Mouse (Mus musculus): ENCODE results near the gene Atcay.

- TF ChIP-seq CTCF (conservative IDR thresholded peaks at IDR 0.05; ENCODE audit: low read length) (peak; percentile 58), POU5F1 (IDR thresholded peaks at IDR 0.05; ENCODE audit: borderline replicate concordance, low read length) (no peak)
These were observed at the start of gene Atcay for GRCm38 (mm10) chr10:81230438-81231332.

All from E14TG2a.4 (cell line).